Mouse (Mus musculus) kidney, postnatal 0 days (tissue): ENCODE measurements around the gene Chil1. TPM values are rescaled to one million over a fixed set of nuclear protein-coding genes. Genes with fewer than 3 reads are reported as not detected.
A peak's percentile ranks its signal among the peaks of the same experiment; 100 is the strongest.

Experiments
- ATAC-seq: fragments of 200-750 bp; cut with Nextera tagmentation; replicated peaks from 2 replicates; pipeline ENCODE4 v1.8.0; 2017; ENCODE audit warnings: low read depth, moderate number of reproducible peaks, moderate TSS enrichment, moderate library complexity; ENCODE audit not compliant: low FRiP score
- DNase-seq: peaks from one replicate; pipeline ENCODE4 v3.0.0-alpha.2; 2016; ENCODE audit warnings: low spot score
- H3K27ac ChIP-seq: fragments of 300-500 bp; sonication (generic); 2 replicates; pipeline ENCODE4 v1.5.1; 2014; ENCODE audit warnings: mild to moderate bottlenecking
- H3K27me3 ChIP-seq: fragments of 300-500 bp; sonication (generic); 2 replicates; pipeline ENCODE4 v1.6.1; 2014; ENCODE audit warnings: low read length, mixed read lengths; ENCODE audit not compliant: insufficient read depth
- H3K36me3 ChIP-seq: fragments of 300-500 bp; sonication (generic); 2 replicates; pipeline ENCODE4 v1.6.1; 2014; ENCODE audit warnings: low read length, mixed read lengths; ENCODE audit not compliant: insufficient read depth
- H3K4me1 ChIP-seq: fragments of 300-500 bp; sonication (generic); replicated peaks from 2 replicates; pipeline ENCODE4 v1.6.1; 2014; ENCODE audit warnings: antibody characterized with exemption, low read length, mixed read lengths; ENCODE audit not compliant: insufficient read depth
- H3K4me2 ChIP-seq: fragments of 300-500 bp; sonication (generic); 2 replicates; pipeline ENCODE4 v1.6.1; 2014; ENCODE audit warnings: mild to moderate bottlenecking, low read length, moderate library complexity, mixed read lengths
- H3K4me3 ChIP-seq: fragments of 300-500 bp; sonication (generic); replicated peaks from 2 replicates; pipeline ENCODE4 v1.5.1; 2014; ENCODE audit warnings: low read depth, low read length
- H3K9ac ChIP-seq: fragments of 300-500 bp; sonication (generic); 2 replicates; pipeline ENCODE4 v1.6.1; 2014; ENCODE audit warnings: low read depth, low read length
- H3K9me3 ChIP-seq: fragments of 300-500 bp; sonication (generic); replicated peaks from 2 replicates; pipeline ENCODE4 v1.6.1; 2016; ENCODE audit warnings: low read length, inconsistent platforms, mixed read lengths
- CTCF ChIP-seq: IDR thresholded peaks from 2 replicates; pipeline ENCODE4 v1.5.1; 2016; ENCODE audit warnings: antibody characterized with exemption, low read depth, mild to moderate bottlenecking, moderate library complexity
- WGBS: fragments of 180-500 bp; shearing (Covaris S2); extraction: QIAGEN DNeasy Blood & Tissue Kit; methylation state at CpG from one replicate; pipeline ENCODE4 v1.1.7; 2014; 5-methylcytosine and 5-hydroxymethylcytosine counted together
- polyA plus RNA-seq: library from polyadenylated mRNA; unstranded; fragments of >200 nt; fragmentation: Nextera tagmentation; extraction: Ambion mirVana; gene quantifications from 2 replicates; pipeline ENCODE4 v1.2.1, GENCODE M21; 2015

The Chil1 gene
- polyA plus RNA-seq, 1 experiment from 2014 or later = 2.4 TPM

- ATAC-seq (no peak), DNase-seq (no peak)
- H3K9me3 ChIP-seq = no peaks in the 10 kb centered on the region
- no peak overlapping the region for H3K4me3 ChIP-seq
- no peaks in the 10 kb centered on the region for H3K27me3 ChIP-seq
- no peaks in the 10 kb centered on the region for H3K36me3 ChIP-seq
- 54% methylated on average over 11 of the region's 11 CpGs for WGBS
- TF ChIP-seq CTCF = no peak
- H3K27ac ChIP-seq = peak overlapping the region; percentile 54; the same call in 1 of the 2 replicates
- no peak overlapping the region for H3K9ac ChIP-seq
- peaks cover 14% of the 10 kb centered on the region for H3K4me1 ChIP-seq
- H3K4me2 ChIP-seq = no peak overlapping the region
These were observed 34.0 kb downstream of the Chil1 start for GRCm38 (mm10) chr1:134215751-134216628.

GRCm38 (mm10) chr1:134216629-134216971 lies 34.6 kb downstream of the Chil1 start:
- ATAC-seq (no peak), DNase-seq (no peak)
- Histone ChIP-seq H3K36me3 (no peaks in the 10 kb centered on the region), H3K9ac (no peak overlapping the region), H3K4me2 (no peak overlapping the region), H3K9me3 (no peaks in the 10 kb centered on the region), H3K4me1 (peaks cover 8% of the 10 kb centered on the region; the same call in 1 of the 2 replicates), H3K4me3 (no peak overlapping the region), H3K27ac (peak overlapping the region; percentile 65; the same call in 1 of the 2 replicates), H3K27me3 (no peaks in the 10 kb centered on the region)
- no peak; the same call in 1 of the 2 replicates for TF ChIP-seq CTCF
- WGBS = 75% methylated on average over 2 of the region's 2 CpGs

GRCm38 (mm10) chr1:134217028-134217481 lies 35.1 kb downstream of the Chil1 start:
- peak overlapping the region; percentile 65 for H3K27ac ChIP-seq

GRCm38 (mm10) chr1:134217942-134218341 lies 36.0 kb downstream of the Chil1 start:
- TF ChIP-seq CTCF = no peak
- H3K9me3 ChIP-seq = no peaks in the 10 kb centered on the region
- no peak for DNase-seq
- 80% methylated on average over 3 of the region's 3 CpGs for WGBS
- H3K9ac ChIP-seq = no peak overlapping the region
- peaks cover under 1% of the 10 kb centered on the region; the same call in 1 of the 2 replicates for H3K4me1 ChIP-seq
- no peak for ATAC-seq
- H3K27me3 ChIP-seq = no peaks in the 10 kb centered on the region
- peak overlapping the region; percentile 65; the same call in 1 of the 2 replicates for H3K27ac ChIP-seq
- no peak overlapping the region for H3K4me2 ChIP-seq
- no peaks in the 10 kb centered on the region for H3K36me3 ChIP-seq
- H3K4me3 ChIP-seq = no peak overlapping the region

More at GRCm38 (mm10) chr1:134217028-134217481, 35.1 kb downstream of the Chil1 start:
- no peaks in the 10 kb centered on the region for H3K9me3 ChIP-seq
- H3K36me3 ChIP-seq = no peaks in the 10 kb centered on the region
- WGBS = 40% methylated on average over 12 of the region's 12 CpGs
- H3K27me3 ChIP-seq = no peaks in the 10 kb centered on the region
- no peak for TF ChIP-seq CTCF
- peaks cover 5% of the 10 kb centered on the region; the same call in 1 of the 2 replicates for H3K4me1 ChIP-seq
- peak; percentile 83 for ATAC-seq
- no peak overlapping the region for H3K9ac ChIP-seq
- no peak for DNase-seq
- H3K4me3 ChIP-seq = no peak overlapping the region
- no peak overlapping the region for H3K4me2 ChIP-seq

- WGBS = 88% methylated on average over 5 of the region's 5 CpGs
- H3K36me3 ChIP-seq = no peaks in the 10 kb centered on the region
- H3K4me2 ChIP-seq = no peak overlapping the region
- H3K27ac ChIP-seq = no peak overlapping the region
- DNase-seq (no peak), ATAC-seq (no peak)
- H3K9ac ChIP-seq = no peak overlapping the region
- no peaks in the 10 kb centered on the region for H3K9me3 ChIP-seq
- no peaks in the 10 kb centered on the region; the same call in 1 of the 2 replicates for H3K4me1 ChIP-seq
- H3K4me3 ChIP-seq = no peak overlapping the region
- no peaks in the 10 kb centered on the region for H3K27me3 ChIP-seq
- TF ChIP-seq CTCF = no peak
These were observed 37.6 kb downstream of the Chil1 start for GRCm38 (mm10) chr1:134219608-134220007.

GRCm38 (mm10) chr1:134221172-134221571 lies 39.2 kb downstream of the Chil1 start:
- no peak for ATAC-seq
- H3K4me1 ChIP-seq = no peaks in the 10 kb centered on the region
- WGBS = 85% methylated on average over 1 of the region's 1 CpGs
- no peaks in the 10 kb centered on the region for H3K27me3 ChIP-seq
- no peak overlapping the region for H3K4me3 ChIP-seq
- H3K9me3 ChIP-seq = no peaks in the 10 kb centered on the region
- H3K36me3 ChIP-seq = no peaks in the 10 kb centered on the region
- DNase-seq = no peak
- H3K9ac ChIP-seq = no peak overlapping the region
- TF ChIP-seq CTCF = no peak
- no peak overlapping the region for H3K27ac ChIP-seq
- no peak overlapping the region for H3K4me2 ChIP-seq
